Mouse (Mus musculus): Measurements from ENCODE around the gene Naa11.

GRCm38 (mm10) chr5:97384399-97384798 is 7.8 kb downstream of the Naa11 start:
- TF ChIP-seq POLR2A (IDR thresholded peaks at IDR 0.05; ENCODE audit: insufficient read depth, low read depth, low read length) (no peak), CTCF (IDR thresholded peaks at IDR 0.05) (no peak), EP300 (IDR thresholded peaks at IDR 0.05; ENCODE audit: insufficient read depth, low read depth, low read length) (no peak)
